Mouse (Mus musculus): ENCODE results near the gene Col26a1. TPM values are rescaled to one million over a fixed set of nuclear protein-coding genes. Genes with fewer than 3 reads are reported as not detected.
A peak's percentile ranks its signal among the peaks of the same experiment; 100 is the strongest.

Col26a1 gene
- total RNA-seq, 2 experiments from 2014 or later = 2.7 to 3.3 TPM

DNA sequence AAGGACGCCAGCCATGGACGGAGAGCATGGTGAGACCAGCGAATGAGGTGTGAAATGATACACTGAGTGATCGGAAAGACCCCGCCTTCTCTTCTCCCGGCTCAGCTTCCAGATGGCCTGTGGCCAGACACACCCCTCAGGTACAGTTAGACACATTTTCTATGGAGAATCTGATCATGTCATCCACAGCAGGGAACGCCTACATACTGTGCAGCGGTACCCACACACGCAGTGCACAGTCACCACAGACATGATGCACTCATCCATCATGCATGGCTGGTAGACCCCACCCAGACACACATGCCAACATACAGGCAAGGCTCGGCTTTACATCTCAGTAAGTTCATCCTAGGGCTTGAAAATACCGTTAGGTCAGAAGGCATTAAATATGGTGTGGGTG, 63.3 kb downstream of the Col26a1 start:
- no peak for TF ChIP-seq CTCF (conservative IDR thresholded peaks at IDR 0.05)
- no peak for DNase-seq (ENCODE audit: low spot score in 2 of 2)
- Histone ChIP-seq H3K27ac (no peak overlapping the region), H3K4me3 (no peak overlapping the region)

DNA sequence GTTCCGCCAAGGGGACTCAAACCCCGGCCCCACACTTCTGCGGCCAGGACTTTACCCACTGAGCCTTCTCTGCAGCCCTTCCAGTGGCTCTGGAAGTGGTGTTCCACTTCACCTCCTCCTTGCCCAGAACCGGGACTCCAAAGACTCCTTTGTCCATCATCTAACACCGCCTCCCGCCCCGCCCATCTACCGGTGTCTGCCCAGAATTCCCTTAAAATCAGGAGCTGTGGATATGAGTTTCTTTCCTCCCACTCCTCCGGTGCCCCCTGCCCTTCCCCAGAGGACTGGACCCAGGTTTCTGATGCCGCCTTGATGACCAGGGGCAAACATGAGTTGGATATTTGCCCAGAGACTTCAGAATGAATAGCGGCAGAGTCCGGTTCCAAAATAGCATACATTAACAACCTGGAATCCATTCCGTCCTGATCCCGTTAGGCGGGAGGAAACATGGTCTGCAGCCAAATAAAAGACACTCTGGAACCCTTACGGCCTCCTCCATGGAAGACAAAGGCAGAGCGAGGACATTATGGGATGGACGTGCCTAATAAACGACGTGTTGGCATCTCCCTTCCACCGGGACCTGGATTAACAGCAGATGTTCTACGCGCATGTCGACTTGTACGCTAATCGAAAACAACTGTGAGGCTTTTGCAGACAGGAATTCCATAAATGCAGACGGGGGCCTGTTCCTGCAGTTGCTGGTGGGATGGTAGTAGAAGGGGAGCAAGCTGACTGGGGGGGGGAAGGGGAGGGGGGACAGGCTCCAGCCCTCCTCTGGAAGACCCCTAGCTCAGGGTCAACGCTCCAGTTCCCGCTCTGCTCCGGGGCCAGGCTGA, 72.3 kb downstream of the Col26a1 start:
- no peak for TF ChIP-seq CTCF (conservative IDR thresholded peaks at IDR 0.05)
- DNase-seq (ENCODE audit: low spot score in 2 of 2) = no peak
- Histone ChIP-seq H3K27ac (no peak overlapping the region), H3K4me3 (no peak overlapping the region)

DNA sequence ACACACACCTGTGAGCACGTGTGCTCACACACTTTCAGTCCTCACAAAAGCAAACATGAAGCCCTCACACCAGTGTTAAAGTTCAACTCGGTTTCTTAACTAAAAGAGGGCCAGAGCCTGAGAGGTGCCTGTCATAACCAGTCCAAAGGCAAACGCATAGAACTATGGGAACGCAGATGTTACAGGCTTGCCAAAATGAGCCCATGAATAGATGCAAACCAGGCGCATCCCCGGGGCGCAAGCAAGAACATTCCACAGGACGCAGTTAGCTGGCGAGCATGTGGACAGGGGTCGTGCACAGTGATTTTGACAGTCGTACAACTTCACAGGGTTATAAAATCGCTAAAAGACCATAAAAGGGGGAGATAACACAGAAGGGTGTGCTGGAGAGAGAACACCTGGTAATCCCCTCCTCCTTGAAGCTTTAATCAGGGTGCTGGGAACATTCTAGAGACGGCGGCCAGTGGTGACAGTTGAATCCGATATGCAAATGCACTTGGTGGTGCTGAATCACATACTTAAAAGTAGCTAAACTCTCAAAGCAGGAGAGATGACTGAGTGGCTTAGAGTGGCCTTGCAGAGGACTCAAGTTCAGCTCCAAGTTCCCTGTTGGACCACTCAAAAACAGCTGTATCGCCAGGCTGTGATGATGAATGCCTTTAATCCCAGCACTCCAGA, 76.5 kb downstream of the Col26a1 start:
- no peak overlapping the region for H3K27ac ChIP-seq
- no peak overlapping the region for H3K4me3 ChIP-seq
- DNase-seq (ENCODE audit: low spot score in 2 of 2) = no peak
- TF ChIP-seq CTCF (conservative IDR thresholded peaks at IDR 0.05) = no peak

DNA sequence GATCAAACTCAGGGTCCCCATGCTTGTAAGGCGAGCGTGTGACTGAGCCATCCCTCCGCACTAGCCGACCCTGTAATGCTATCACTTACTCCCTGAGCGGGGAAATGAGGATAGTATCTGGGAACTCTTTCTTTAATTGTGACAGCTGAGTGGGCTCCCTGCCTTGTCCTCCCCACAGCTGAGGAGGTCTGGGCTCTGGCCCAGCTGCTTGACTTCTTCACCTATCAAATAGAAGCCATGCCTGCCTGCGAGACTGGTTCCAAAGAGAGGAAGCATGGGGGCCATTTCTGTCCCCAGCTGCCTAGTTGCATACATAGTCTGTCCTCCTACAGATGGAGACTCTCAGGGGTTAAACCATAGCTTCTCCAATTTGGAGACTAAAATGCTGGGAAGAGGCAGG, 78.0 kb downstream of the Col26a1 start:
- no peak for DNase-seq (ENCODE audit: low spot score in 2 of 2)
- no peak for TF ChIP-seq CTCF (conservative IDR thresholded peaks at IDR 0.05)
- H3K4me3 ChIP-seq = no peak overlapping the region

DNA sequence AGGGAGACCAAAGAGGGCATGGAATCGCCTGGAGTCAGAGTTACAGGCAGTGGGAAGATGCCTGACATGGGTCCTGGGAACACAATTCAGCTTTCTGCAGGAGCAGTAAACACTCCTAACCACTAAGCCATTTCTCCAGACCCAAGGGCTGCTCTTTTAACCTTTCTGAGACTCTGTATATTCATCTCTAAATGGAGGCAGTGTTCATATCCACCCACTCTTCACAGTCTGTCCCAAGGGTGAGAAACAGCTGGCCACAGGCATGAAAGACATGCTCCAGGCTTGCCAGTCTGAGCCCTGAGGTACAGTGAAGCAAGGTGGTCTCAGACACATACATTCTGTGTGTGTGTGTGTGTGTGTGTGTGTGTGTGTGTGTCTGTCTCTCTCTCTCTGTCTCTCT, 78.8 kb downstream of the Col26a1 start:
- no peak for TF ChIP-seq CTCF (conservative IDR thresholded peaks at IDR 0.05)
- H3K27ac ChIP-seq = no peak overlapping the region
- DNase-seq (ENCODE audit: low spot score in 2 of 2) = no peak
- no peak overlapping the region for H3K4me3 ChIP-seq

More for the DNA sequence above, 78.0 kb downstream of the Col26a1 start:
- no peak overlapping the region for H3K27ac ChIP-seq

DNA sequence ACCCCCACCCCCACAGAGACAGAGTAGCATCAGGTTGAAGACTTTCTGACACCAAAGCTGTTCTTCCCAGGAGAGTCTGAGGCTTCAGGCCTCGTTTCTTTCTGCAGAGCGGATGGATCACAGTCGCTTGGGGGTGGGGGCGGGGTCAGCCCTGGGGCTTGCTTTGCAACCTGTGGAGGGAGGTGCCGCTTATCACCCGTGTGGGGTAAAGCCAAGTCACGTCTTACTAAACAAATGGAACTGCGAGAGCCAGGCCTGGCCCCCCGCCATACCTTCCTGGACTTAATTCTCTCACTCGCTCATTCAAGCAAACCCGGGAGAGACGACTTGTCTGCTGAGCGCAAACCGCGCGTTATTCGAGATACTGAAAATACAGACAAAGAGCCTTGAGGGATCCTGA, 80.3 kb downstream of the Col26a1 start:
- no peak overlapping the region for H3K4me3 ChIP-seq

DNA sequence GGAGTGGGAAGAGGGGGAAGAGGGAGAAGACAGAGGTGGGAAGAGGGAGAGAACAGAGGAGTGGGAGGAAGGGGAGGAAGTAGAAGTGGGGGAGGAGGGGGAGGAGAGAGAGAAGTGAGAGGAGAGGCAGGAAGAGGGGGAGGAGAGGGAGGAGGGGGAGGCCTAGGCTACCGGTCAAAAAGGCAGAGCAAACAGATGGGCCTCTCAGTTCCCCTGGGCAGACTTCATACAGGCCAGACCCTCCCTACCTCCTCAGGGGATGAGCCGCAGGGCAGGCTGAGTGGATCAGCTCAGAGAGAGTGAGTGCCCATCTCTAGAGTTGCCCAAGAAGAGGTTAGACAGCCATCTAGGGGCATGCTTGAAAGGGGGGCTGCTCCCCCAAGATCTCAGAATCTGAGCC, 86.1 kb downstream of the Col26a1 start:
- H3K4me3 ChIP-seq = no peak overlapping the region
- DNase-seq (ENCODE audit: low spot score in 2 of 2) = no peak
- no peak for TF ChIP-seq CTCF (conservative IDR thresholded peaks at IDR 0.05)
- H3K27ac ChIP-seq = no peak overlapping the region

More for the DNA sequence above, 80.3 kb downstream of the Col26a1 start:
- H3K27ac ChIP-seq = no peak overlapping the region
- TF ChIP-seq CTCF (conservative IDR thresholded peaks at IDR 0.05) = no peak
- no peak for DNase-seq (ENCODE audit: low spot score in 2 of 2)

DNA sequence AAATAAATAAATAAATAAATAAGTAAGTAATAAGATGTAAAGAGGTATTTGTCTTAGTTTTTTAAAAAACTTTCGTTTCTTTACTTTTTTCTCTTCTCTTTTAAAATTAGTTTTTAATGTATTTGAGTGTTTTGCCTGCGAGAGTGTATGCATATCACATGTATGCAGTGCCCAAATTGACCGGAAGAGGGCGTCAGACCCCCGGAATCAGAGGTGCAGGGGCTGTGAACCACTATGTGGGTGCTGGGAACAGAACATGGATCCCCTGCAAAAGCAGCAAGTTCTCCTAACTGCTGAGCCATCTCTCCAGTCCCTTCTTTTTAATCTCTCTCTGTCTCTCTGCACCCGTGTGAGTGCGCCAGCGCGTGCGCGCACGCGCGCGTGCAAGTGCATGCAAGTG, 89.2 kb downstream of the Col26a1 start:
- Histone ChIP-seq H3K27ac (no peak overlapping the region), H3K4me3 (no peak overlapping the region)
- DNase-seq (ENCODE audit: low spot score in 2 of 2) = no peak
- TF ChIP-seq CTCF (conservative IDR thresholded peaks at IDR 0.05) = no peak

DNA sequence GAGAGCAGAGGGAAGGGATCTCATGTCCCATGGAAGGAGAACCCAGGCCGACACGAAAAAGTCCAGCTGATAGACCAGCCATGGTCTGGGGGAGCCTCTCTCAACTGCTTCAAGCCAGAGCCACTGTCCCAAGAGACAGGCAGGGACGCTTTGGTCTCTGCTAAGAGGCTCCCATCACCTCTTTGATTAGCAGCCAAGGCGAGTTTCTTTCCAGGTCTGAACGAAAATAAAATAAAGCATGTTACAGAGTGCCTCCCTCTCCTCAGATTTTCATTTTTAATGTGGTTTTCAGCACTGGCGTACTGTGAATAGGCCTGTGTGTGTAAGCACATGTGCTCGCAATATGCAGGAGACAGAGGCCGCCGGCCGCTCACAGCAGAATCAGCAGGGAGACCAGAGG, 90.5 kb downstream of the Col26a1 start:
- no peak overlapping the region for H3K4me3 ChIP-seq
- no peak overlapping the region for H3K27ac ChIP-seq
- no peak for DNase-seq (ENCODE audit: low spot score in 2 of 2)
- TF ChIP-seq CTCF (conservative IDR thresholded peaks at IDR 0.05) = no peak

DNA sequence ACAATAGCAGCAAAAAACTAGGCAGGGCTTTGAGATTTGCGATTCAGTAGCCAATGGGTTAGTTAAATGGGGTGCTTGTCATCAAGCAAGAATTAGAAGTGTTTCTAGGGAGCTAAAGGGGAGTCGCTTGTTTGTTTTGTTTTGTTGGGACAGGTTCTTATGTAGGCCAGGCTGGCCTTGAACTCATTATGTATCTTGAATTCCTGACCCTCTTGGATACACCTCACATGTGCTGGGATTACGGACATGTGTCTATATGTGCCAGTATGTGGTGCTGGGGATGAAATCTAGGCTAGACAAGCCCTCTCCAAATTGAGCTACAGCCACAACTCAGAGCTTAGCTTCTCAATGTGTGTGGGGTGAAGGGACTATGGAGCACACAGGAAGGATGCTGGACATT, 91.8 kb downstream of the Col26a1 start:
- Histone ChIP-seq H3K4me3 (no peak overlapping the region), H3K27ac (no peak overlapping the region)
- TF ChIP-seq CTCF (conservative IDR thresholded peaks at IDR 0.05) = no peak
- DNase-seq (ENCODE audit: low spot score in 2 of 2) = no peak

DNA sequence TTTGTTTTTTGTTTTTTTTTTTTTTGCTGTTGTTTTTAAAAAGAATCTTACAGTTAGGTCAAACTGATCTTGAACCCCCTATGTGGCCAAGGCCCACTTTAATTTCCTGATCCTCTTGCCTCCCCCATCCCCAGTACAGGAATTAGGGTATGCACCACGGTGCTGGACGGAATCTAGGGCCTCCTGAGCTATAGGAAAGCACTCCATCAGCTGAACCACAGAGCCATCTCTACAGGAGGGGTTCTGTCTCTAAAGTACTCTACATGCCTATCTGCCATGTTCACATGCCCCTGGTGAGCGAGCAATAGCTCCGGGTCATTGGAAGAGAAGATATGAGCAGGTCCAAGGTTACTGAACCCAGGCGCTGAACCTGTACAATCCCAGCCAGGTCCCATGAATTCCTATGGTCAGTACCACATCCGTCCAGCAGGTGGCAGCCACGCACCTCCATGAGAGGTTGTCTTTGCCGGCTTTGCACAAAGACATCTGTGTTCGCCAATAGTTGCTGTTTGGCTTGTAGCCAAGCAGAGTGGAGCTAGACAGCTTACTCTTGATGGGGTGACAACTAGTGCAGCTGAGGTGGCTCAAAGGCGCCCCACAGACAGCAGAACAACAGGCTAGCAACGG, 92.3 kb downstream of the Col26a1 start:
- no peak overlapping the region for H3K4me3 ChIP-seq
- TF ChIP-seq CTCF (conservative IDR thresholded peaks at IDR 0.05) = peak; percentile 99
- H3K27ac ChIP-seq = no peak overlapping the region
- peak; percentile 89 to 94 for DNase-seq (ENCODE audit: low spot score in 2 of 2)

DNA sequence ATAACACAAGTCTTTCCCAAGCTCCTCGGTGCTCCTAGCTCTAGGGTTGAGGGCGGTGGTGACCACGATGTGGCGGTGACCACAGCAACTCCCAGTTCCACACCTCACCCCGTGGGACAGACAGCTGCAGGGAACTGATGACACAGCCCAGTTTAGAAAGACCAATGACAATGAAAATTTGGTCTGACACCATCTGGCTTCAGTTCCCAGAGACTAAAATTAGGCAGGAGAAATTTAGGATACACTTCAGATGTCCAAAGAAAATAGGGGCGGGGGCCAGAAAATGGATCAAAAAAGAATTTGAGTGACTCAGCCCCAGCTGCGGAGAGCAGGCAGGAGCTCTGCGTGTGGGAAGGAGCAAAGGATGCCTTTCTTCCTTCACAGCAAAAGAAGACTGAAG, 98.5 kb downstream of the Col26a1 start:
- peak in 1 of 2 experiments; percentile 7 for DNase-seq (ENCODE audit: low spot score in 2 of 2)

DNA sequence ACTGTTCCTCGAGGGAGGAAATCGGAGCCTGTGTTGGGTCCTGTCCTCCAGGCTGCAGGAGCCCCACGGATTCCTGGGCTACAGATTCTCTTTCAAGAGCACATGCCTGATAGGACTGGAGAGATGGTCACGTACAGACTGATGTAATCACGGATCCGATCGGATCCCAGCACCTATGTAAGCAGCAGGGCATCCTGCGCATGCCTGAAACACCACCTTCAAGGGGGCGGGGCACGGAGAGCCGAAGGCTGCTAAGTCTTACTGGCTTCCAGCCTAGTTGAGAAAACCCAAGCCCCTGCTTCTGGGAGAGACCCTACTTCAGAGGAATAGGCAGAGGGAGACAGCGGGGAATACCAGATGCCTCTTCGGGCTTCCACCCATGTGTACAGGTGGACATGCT, 100.4 kb downstream of the Col26a1 start:
- no peak for DNase-seq (ENCODE audit: low spot score in 2 of 2)
- no peak for TF ChIP-seq CTCF (conservative IDR thresholded peaks at IDR 0.05)
- Histone ChIP-seq H3K27ac (no peak overlapping the region), H3K4me3 (no peak overlapping the region)

More for the DNA sequence above, 98.5 kb downstream of the Col26a1 start:
- no peak overlapping the region for H3K27ac ChIP-seq
- no peak overlapping the region for H3K4me3 ChIP-seq
- no peak for TF ChIP-seq CTCF (conservative IDR thresholded peaks at IDR 0.05)
